ENCODE assay signal across 8 mouse cellular contexts in genomic region chr5:137645091-137645651, GRCm38 (mm10). TPM values are rescaled to one million over a fixed set of nuclear protein-coding genes. Genes with fewer than 3 reads are reported as not detected.
A peak's percentile ranks its signal among the peaks of the same experiment; 100 is the strongest.
DNase-seq lines count a peak whose midpoint lies in the region; ATAC-seq lines count a peak whose summit lies in the region.

No protein-coding gene starts in this region.

- H3K4me1 ChIP-seq in kidney, embryonic 14.5 days (ENCODE audit: control insufficient read depth, insufficient read depth, low read length), result peaks cover 38% of the 10 kb centered on the region
- H3K4me1 ChIP-seq in embryonic facial prominence, embryonic 10.5 days, result peaks cover 61% of the 10 kb centered on the region
- peaks cover 17% of the 10 kb centered on the region for H3K4me1 ChIP-seq in intestine, embryonic 14.5 days (replicated peaks; ENCODE audit: control insufficient read depth, insufficient read depth, low read length)

- peaks cover 7% of the 10 kb centered on the region; the same call in 1 of the 2 replicates for H3K27me3 ChIP-seq in kidney, embryonic 14.5 days (ENCODE audit: control insufficient read depth, insufficient read depth, low read length)
- peaks cover 50% of the 10 kb centered on the region for H3K27me3 ChIP-seq in embryonic facial prominence, embryonic 10.5 days (replicated peaks; ENCODE audit: low read depth, poor library complexity, severe bottlenecking)
- peaks cover 31% of the 10 kb centered on the region for H3K27me3 ChIP-seq in intestine, embryonic 14.5 days (replicated peaks; ENCODE audit: control insufficient read depth, insufficient read depth, low read length)

- H3K9me3 ChIP-seq in kidney, embryonic 14.5 days (ENCODE audit: control insufficient read depth, low read length), result no peaks in the 10 kb centered on the region
- no peaks in the 10 kb centered on the region for H3K9me3 ChIP-seq in embryonic facial prominence, embryonic 10.5 days
- no peaks in the 10 kb centered on the region for H3K9me3 ChIP-seq in intestine, embryonic 14.5 days (ENCODE audit: control insufficient read depth, low read length)

- ATAC-seq in kidney, embryonic 14.5 days (ENCODE audit: low FRiP score, low TSS enrichment), result no peak
- ATAC-seq in intestine, embryonic 14.5 days (replicated peaks; ENCODE audit: low FRiP score, low TSS enrichment, low read depth), result no peak

- H3K4me3 ChIP-seq in kidney, embryonic 14.5 days (ENCODE audit: low read length), result peak overlapping the region; percentile 34
- H3K4me3 ChIP-seq in embryonic facial prominence, embryonic 10.5 days, result peak overlapping the region; percentile 54
- H3K4me3 ChIP-seq in intestine, embryonic 14.5 days (ENCODE audit: low read depth, low read length), result peak overlapping the region; percentile 25

- 1% methylated on average over 44 of the region's 44 CpGs for WGBS in kidney, embryonic 14.5 days
- WGBS in embryonic facial prominence, embryonic 10.5 days, result 2% methylated on average over 44 of the region's 44 CpGs
- WGBS in intestine, embryonic 14.5 days, result 4% methylated on average over 44 of the region's 44 CpGs

- no peak overlapping the region for H3K27ac ChIP-seq in kidney, embryonic 14.5 days (ENCODE audit: low read depth, low read length)
- peak overlapping the region; percentile 48; the same call in 1 of the 2 replicates for H3K27ac ChIP-seq in embryonic facial prominence, embryonic 10.5 days (replicated peaks)
- no peak overlapping the region for H3K27ac ChIP-seq in intestine, embryonic 14.5 days (ENCODE audit: low read depth)

- no peak for DNase-seq in kidney, adult 8-10 months
- DNase-seq in embryonic facial prominence, embryonic 10.5 days (ENCODE audit: low spot score), result peak; percentile 54
- no peak for DNase-seq in intestine, embryonic 14.5 days (ENCODE audit: low spot score)
- DNase-seq in lung, postnatal 36 days, result peak; percentile 45
- peak; percentile 51 to 55 for DNase-seq in spleen, postnatal 14 days (ENCODE audit: low spot score in 2 of 2)
- no peak for DNase-seq in ovary, postnatal 10 days (ENCODE audit: low spot score)
- no peak for DNase-seq in gastrocnemius, adult 8-10 months (ENCODE audit: low spot score in 2 of 2)

- peaks cover 19% of the 10 kb centered on the region for H3K36me3 ChIP-seq in kidney, embryonic 14.5 days (ENCODE audit: control insufficient read depth, insufficient read depth, low read length)
- peaks cover 32% of the 10 kb centered on the region for H3K36me3 ChIP-seq in embryonic facial prominence, embryonic 10.5 days (replicated peaks)
- H3K36me3 ChIP-seq in intestine, embryonic 14.5 days (ENCODE audit: control insufficient read depth, insufficient read depth, low read length), result peaks cover 26% of the 10 kb centered on the region

- H3K4me2 ChIP-seq in kidney, embryonic 14.5 days (replicated peaks; ENCODE audit: low read depth, low read length), result peak overlapping the region; percentile 50
- peak overlapping the region; percentile 44 for H3K4me2 ChIP-seq in intestine, embryonic 14.5 days (ENCODE audit: low read length)

- peak overlapping the region; percentile 34; the same call in 1 of the 2 replicates for H3K9ac ChIP-seq in kidney, embryonic 14.5 days (ENCODE audit: low read depth, low read length)
- H3K9ac ChIP-seq in intestine, embryonic 14.5 days (ENCODE audit: low read length), result peak overlapping the region; percentile 25; the same call in 1 of the 2 replicates

RNA-seq across cellular contexts. Expression of gene Irs3, which starts 0.3 kb away (rescaled TPM):
- 0.43 and 0.84 TPM in 2 replicates for polyA plus RNA-seq in kidney, embryonic 14.5 days (2014; fragmentation: Nextera tagmentation; extraction: Ambion mirVana)
- 0.16 and 0.34 TPM in 2 replicates for polyA plus RNA-seq in embryonic facial prominence, embryonic 10.5 days (2016; fragmentation: Nextera tagmentation; extraction: Ambion mirVana)
- polyA plus RNA-seq in intestine, embryonic 14.5 days (2014; fragmentation: Nextera tagmentation; extraction: Ambion mirVana), result 0.08 TPM in 1 of 2 replicates, not detected in the other
- under 1 TPM; 0.19 to 0.81 (median 0.25) TPM for total RNA-seq in gastrocnemius, adult 8-10 months (2022)

RNA-seq across cellular contexts. Expression of gene Sap25, which starts 4.0 kb away (rescaled TPM):
- polyA plus RNA-seq in kidney, embryonic 14.5 days (2014; fragmentation: Nextera tagmentation; extraction: Ambion mirVana), result 9.3 and 10.1 TPM in 2 replicates
- polyA plus RNA-seq in embryonic facial prominence, embryonic 10.5 days (2016; fragmentation: Nextera tagmentation; extraction: Ambion mirVana), result 9.0 and 9.2 TPM in 2 replicates
- polyA plus RNA-seq in intestine, embryonic 14.5 days (2014; fragmentation: Nextera tagmentation; extraction: Ambion mirVana), result 6.9 and 10.2 TPM in 2 replicates
- 1 to 10 TPM in 2 of 4 experiments, under 1 TPM in 2; 0.75 to 1.8 (median 1.1) TPM for total RNA-seq in gastrocnemius, adult 8-10 months (2022)

RNA-seq across cellular contexts. Expression of gene Gm20605, which starts 16.2 kb away (rescaled TPM):
- polyA plus RNA-seq in kidney, embryonic 14.5 days (2014; fragmentation: Nextera tagmentation; extraction: Ambion mirVana), result 5.7 and 12.5 TPM in 2 replicates
- 14.2 and 14.6 TPM in 2 replicates for polyA plus RNA-seq in embryonic facial prominence, embryonic 10.5 days (2016; fragmentation: Nextera tagmentation; extraction: Ambion mirVana)
- polyA plus RNA-seq in intestine, embryonic 14.5 days (2014; fragmentation: Nextera tagmentation; extraction: Ambion mirVana), result 9.2 and 10.1 TPM in 2 replicates
- 1 to 10 TPM; 1.9 to 3.5 (median 2.5) TPM for total RNA-seq in gastrocnemius, adult 8-10 months (2022)

RNA-seq across cellular contexts. Expression of gene Lrch4, which starts 16.2 kb away (rescaled TPM):
- 37.6 and 43.2 TPM in 2 replicates for polyA plus RNA-seq in kidney, embryonic 14.5 days (2014; fragmentation: Nextera tagmentation; extraction: Ambion mirVana)
- 36.7 and 46.5 TPM in 2 replicates for polyA plus RNA-seq in embryonic facial prominence, embryonic 10.5 days (2016; fragmentation: Nextera tagmentation; extraction: Ambion mirVana)
- polyA plus RNA-seq in intestine, embryonic 14.5 days (2014; fragmentation: Nextera tagmentation; extraction: Ambion mirVana), result 31.2 and 35.3 TPM in 2 replicates
- total RNA-seq in gastrocnemius, adult 8-10 months (2022), result 10 to 100 TPM; 12.7 to 15.7 (median 14.6) TPM

RNA-seq across cellular contexts. Expression of gene Fbxo24, which starts 16.4 kb away (rescaled TPM):
- polyA plus RNA-seq in kidney, embryonic 14.5 days (2014; fragmentation: Nextera tagmentation; extraction: Ambion mirVana), result not detected in 2 replicates
- 0.17 and 0.36 TPM in 2 replicates for polyA plus RNA-seq in embryonic facial prominence, embryonic 10.5 days (2016; fragmentation: Nextera tagmentation; extraction: Ambion mirVana)
- polyA plus RNA-seq in intestine, embryonic 14.5 days (2014; fragmentation: Nextera tagmentation; extraction: Ambion mirVana), result 0.11 and 0.28 TPM in 2 replicates
- under 1 TPM in 2 of 4 experiments, not detected in 2; 0.20 to 0.29 TPM for total RNA-seq in gastrocnemius, adult 8-10 months (2022)

Comparison
In these comparisons a context has a peak if more than half of its experiments do, and no peak if none do; other contexts are left out.
1. DNase-seq: peak in embryonic facial prominence, embryonic 10.5 days (single experiment), lung, postnatal 36 days (single experiment) and spleen, postnatal 14 days (2 of 2); none in kidney, adult 8-10 months (0 of 2), intestine, embryonic 14.5 days (single experiment), ovary, postnatal 10 days (single experiment) and gastrocnemius, adult 8-10 months (0 of 2).
2. Peak in every context shown above with its lines, with median percentiles within 50 percentile points of each other: H3K4me3 ChIP-seq.